Mouse (Mus musculus): Measurements from ENCODE around the gene Prex1. TPM values are rescaled to one million over a fixed set of nuclear protein-coding genes. Genes with fewer than 3 reads are reported as not detected.

Gene Prex1
- polyA plus RNA-seq, 1 experiment from 2014 or later: 16.0 TPM

DNA sequence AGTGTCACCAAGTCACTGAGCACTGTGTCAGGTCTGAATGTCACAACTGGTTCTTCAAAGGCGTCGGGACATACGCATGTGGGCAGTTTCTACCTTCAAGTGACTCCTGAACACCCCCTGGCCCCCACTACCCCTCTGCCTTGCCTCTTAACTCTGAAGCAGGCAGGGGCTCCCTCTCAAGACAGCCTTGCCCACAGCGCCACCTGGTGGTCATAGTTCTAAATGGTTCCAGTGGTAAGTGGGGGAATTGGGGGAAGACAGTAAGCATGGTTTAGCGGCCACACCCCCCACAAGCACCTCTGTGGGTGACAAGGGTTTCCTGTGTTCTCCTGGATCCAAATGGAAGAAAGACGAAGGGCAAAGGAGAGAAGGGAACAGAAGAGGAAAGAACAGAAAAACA is 149.7 kb downstream of the Prex1 start:
- H3K4me3 ChIP-seq (ENCODE audit: low read depth, low read length): no peak overlapping the region
- DNase-seq (ENCODE audit: low spot score): peak; percentile 96
- H3K27ac ChIP-seq (replicated peaks; ENCODE audit: low read depth, low read length): no peak overlapping the region
- H3K4me2 ChIP-seq (ENCODE audit: low read depth, severe bottlenecking): no peak overlapping the region
- peak; percentile 17; the same call in 1 of the 2 replicates for ATAC-seq (ENCODE audit: insufficient number of reproducible peaks, low FRiP score, low TSS enrichment, low read depth)
- WGBS: 8% methylated on average over 6 of the region's 6 CpGs
- no peaks in the 10 kb centered on the region for H3K27me3 ChIP-seq (ENCODE audit: control insufficient read depth, insufficient read depth, low read length)
- no peaks in the 10 kb centered on the region for H3K9me3 ChIP-seq (ENCODE audit: control insufficient read depth, low read length)
- H3K4me1 ChIP-seq (ENCODE audit: control insufficient read depth, insufficient read depth, low read length): peaks cover 9% of the 10 kb centered on the region
- no peak overlapping the region; the same call in 1 of the 2 replicates for H3K9ac ChIP-seq (ENCODE audit: low read length)
- peaks cover 7% of the 10 kb centered on the region; the same call in 1 of the 2 replicates for H3K36me3 ChIP-seq (ENCODE audit: control insufficient read depth, insufficient read depth, low read length)

DNA sequence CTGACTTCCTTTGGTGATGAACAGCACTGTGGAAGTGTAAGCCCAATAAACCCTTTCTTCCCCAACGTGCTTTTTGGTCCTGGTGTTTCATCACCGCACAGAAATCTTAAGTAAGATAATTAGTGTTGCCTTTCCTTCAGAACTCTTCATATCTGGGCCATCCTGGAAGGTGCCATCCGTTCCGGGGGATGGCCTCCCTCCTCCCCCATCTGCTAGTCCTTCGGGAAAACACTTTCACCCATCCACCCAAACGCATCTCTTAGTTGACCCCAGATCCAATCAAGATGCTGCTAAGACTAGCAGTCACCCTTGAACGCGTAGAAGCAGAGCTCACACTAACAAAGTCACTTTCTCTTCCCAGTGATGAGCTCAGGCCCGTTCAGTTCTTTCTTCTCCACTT is 150.6 kb downstream of the Prex1 start:
- Histone ChIP-seq H3K27ac (replicated peaks; ENCODE audit: low read depth, low read length) (no peak overlapping the region), H3K4me1 (ENCODE audit: control insufficient read depth, insufficient read depth, low read length) (peaks cover 12% of the 10 kb centered on the region), H3K4me3 (ENCODE audit: low read depth, low read length) (no peak overlapping the region), H3K9ac (ENCODE audit: low read length) (no peak overlapping the region), H3K36me3 (ENCODE audit: control insufficient read depth, insufficient read depth, low read length) (peaks cover 3% of the 10 kb centered on the region; the same call in 1 of the 2 replicates), H3K4me2 (ENCODE audit: low read depth, severe bottlenecking) (no peak overlapping the region), H3K27me3 (ENCODE audit: control insufficient read depth, insufficient read depth, low read length) (no peaks in the 10 kb centered on the region), H3K9me3 (ENCODE audit: control insufficient read depth, low read length) (no peaks in the 10 kb centered on the region)
- WGBS: 86% methylated on average over 9 of the region's 9 CpGs
- DNase-seq (ENCODE audit: low spot score) (no peak), ATAC-seq (ENCODE audit: insufficient number of reproducible peaks, low FRiP score, low TSS enrichment, low read depth) (no peak)

DNA sequence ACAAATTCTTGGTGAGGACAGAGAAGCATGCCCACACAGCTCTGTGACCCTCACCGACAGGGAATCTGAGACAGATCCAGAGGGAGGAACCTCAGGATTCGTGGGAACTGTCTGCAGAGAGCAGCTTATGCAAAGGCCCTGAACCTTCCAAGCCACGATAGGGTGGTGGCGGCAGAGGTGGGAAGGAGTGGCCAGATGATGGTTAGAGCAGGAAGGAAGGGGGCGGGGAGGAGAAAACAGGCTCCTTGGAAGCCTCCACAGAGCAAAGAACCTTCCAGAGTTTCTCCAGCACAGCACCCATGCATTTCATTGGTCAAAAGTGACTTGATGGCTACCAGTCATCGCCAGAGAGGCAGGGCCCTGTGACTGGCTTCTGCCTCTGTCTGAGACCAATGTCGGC is 151.9 kb downstream of the Prex1 start:
- no peak overlapping the region for H3K9ac ChIP-seq (ENCODE audit: low read length)
- 69% methylated on average over 7 of the region's 7 CpGs for whole genome bisulfite sequencing
- H3K36me3 ChIP-seq (ENCODE audit: control insufficient read depth, insufficient read depth, low read length): peaks cover 3% of the 10 kb centered on the region; the same call in 1 of the 2 replicates
- no peaks in the 10 kb centered on the region for H3K27me3 ChIP-seq (ENCODE audit: control insufficient read depth, insufficient read depth, low read length)
- H3K9me3 ChIP-seq (ENCODE audit: control insufficient read depth, low read length): no peaks in the 10 kb centered on the region
- no peak for ATAC-seq (ENCODE audit: insufficient number of reproducible peaks, low FRiP score, low TSS enrichment, low read depth)
- H3K4me2 ChIP-seq (ENCODE audit: low read depth, severe bottlenecking): no peak overlapping the region
- no peak for DNase-seq (ENCODE audit: low spot score)
- H3K4me1 ChIP-seq (ENCODE audit: control insufficient read depth, insufficient read depth, low read length): peaks cover 12% of the 10 kb centered on the region
- no peak overlapping the region for H3K4me3 ChIP-seq (ENCODE audit: low read depth, low read length)
- H3K27ac ChIP-seq (replicated peaks; ENCODE audit: low read depth, low read length): no peak overlapping the region

DNA sequence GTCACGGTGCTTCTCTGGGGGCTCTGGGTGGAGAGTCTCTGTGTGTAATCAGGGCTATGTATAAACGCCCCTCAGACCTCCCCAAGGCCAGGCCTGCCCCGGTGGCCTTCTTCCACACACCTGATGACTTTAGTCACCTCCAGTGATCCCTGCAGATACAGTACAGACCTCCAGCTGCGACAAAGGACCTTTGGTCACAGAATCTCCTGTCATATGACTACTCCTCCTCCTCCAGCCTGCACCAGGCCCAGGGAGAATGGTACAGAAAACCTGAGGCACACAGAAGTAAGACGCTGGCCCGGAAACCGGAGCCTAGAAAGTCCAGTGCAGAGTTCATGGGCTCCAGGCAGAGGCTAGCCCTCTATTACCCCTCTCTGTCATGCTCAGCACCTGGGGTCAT is 152.8 kb downstream of the Prex1 start:
- H3K4me1 ChIP-seq (ENCODE audit: control insufficient read depth, insufficient read depth, low read length): peaks cover 12% of the 10 kb centered on the region
- no peak for DNase-seq (ENCODE audit: low spot score)
- no peak overlapping the region; the same call in 1 of the 2 replicates for H3K9ac ChIP-seq (ENCODE audit: low read length)
- 0 out of 2 replicates have a peak overlapping the region, but pooled peaks have one; percentile 6 for H3K27ac ChIP-seq (replicated peaks; ENCODE audit: low read depth, low read length)
- no peak for ATAC-seq (ENCODE audit: insufficient number of reproducible peaks, low FRiP score, low TSS enrichment, low read depth)
- peaks cover 3% of the 10 kb centered on the region; the same call in 1 of the 2 replicates for H3K36me3 ChIP-seq (ENCODE audit: control insufficient read depth, insufficient read depth, low read length)
- no peaks in the 10 kb centered on the region for H3K27me3 ChIP-seq (ENCODE audit: control insufficient read depth, insufficient read depth, low read length)
- WGBS: 82% methylated on average over 7 of the region's 7 CpGs
- no peak overlapping the region for H3K4me3 ChIP-seq (ENCODE audit: low read depth, low read length)
- no peaks in the 10 kb centered on the region for H3K9me3 ChIP-seq (ENCODE audit: control insufficient read depth, low read length)
- H3K4me2 ChIP-seq (ENCODE audit: low read depth, severe bottlenecking): no peak overlapping the region

DNA sequence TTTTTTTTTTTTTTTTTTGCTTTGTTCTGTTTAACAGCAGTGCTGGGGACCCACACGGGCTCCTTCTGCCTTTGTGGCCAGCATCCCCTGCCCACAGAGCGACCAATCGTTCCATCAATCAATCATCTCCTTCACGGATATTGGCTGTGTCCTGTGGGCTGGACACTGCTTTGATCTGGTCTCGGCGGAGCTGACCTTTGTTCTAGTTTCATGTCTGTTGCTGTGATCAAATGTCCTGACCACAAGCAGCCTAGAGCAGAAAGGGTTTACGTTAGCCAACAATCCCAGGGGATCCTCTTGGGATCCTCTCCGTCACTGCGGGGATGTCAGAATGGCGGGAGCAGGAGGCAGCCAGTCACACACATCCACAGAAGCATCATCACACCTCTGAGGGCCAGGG is 154.1 kb downstream of the Prex1 start:
- Histone ChIP-seq H3K9ac (ENCODE audit: low read length) (no peak overlapping the region), H3K27ac (replicated peaks; ENCODE audit: low read depth, low read length) (no peak overlapping the region), H3K4me2 (ENCODE audit: low read depth, severe bottlenecking) (no peak overlapping the region)

DNA sequence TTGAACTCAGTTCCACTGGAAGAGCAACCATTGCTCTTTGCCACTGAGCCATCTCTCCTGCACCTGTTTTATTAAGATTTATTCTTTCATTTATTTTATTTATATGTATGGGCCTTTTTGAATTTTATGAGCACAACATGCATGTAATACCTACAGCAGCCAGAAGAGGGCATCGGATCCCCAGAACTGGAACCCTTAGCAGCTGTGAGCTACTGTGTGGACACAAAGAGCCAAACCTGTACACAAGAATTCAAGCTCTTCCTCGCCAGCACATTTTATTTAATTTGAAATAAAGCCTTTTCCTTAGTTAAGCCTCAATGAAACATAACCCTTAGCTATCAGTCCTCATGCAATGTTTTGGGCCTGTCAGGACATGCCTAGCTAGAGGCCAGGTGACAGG is 158.1 kb downstream of the Prex1 start:
- DNase-seq (ENCODE audit: low spot score) (peak; percentile 78), ATAC-seq (ENCODE audit: insufficient number of reproducible peaks, low FRiP score, low TSS enrichment, low read depth) (no peak)
- Histone ChIP-seq H3K9me3 (ENCODE audit: control insufficient read depth, low read length) (no peaks in the 10 kb centered on the region), H3K9ac (ENCODE audit: low read length) (no peak overlapping the region), H3K4me1 (ENCODE audit: control insufficient read depth, insufficient read depth, low read length) (peaks cover 22% of the 10 kb centered on the region), H3K36me3 (ENCODE audit: control insufficient read depth, insufficient read depth, low read length) (no peaks in the 10 kb centered on the region), H3K27ac (replicated peaks; ENCODE audit: low read depth, low read length) (no peak overlapping the region), H3K4me3 (ENCODE audit: low read depth, low read length) (no peak overlapping the region), H3K4me2 (ENCODE audit: low read depth, severe bottlenecking) (no peak overlapping the region), H3K27me3 (ENCODE audit: control insufficient read depth, insufficient read depth, low read length) (no peaks in the 10 kb centered on the region)
- 64% methylated on average over 2 of the region's 2 CpGs for WGBS

More for the DNA sequence above, 154.1 kb downstream of the Prex1 start:
- Histone ChIP-seq H3K9me3 (ENCODE audit: control insufficient read depth, low read length) (no peaks in the 10 kb centered on the region), H3K36me3 (ENCODE audit: control insufficient read depth, insufficient read depth, low read length) (no peaks in the 10 kb centered on the region), H3K27me3 (ENCODE audit: control insufficient read depth, insufficient read depth, low read length) (no peaks in the 10 kb centered on the region), H3K4me3 (ENCODE audit: low read depth, low read length) (no peak overlapping the region), H3K4me1 (ENCODE audit: control insufficient read depth, insufficient read depth, low read length) (peaks cover 12% of the 10 kb centered on the region)
- DNase-seq (ENCODE audit: low spot score) (no peak), ATAC-seq (ENCODE audit: insufficient number of reproducible peaks, low FRiP score, low TSS enrichment, low read depth) (no peak)
- 13% methylated on average over 10 of the region's 10 CpGs for WGBS

DNA sequence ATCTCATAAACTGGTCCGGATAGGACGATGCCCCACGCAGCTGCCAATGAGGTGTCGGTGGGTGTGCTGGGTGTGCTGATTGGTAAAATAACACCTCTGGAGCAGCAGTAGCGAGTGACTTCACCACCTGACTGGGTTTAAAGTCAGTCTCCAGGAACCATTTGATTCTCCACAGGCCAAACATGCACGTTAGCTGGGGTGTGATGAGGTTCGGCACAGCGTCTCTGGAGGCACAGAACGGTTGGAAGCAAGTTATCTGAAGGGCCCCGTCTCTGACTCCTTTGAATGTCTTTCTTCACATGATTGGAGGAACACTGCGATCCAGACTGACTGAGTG is 159.5 kb downstream of the Prex1 start:
- H3K4me3 ChIP-seq (ENCODE audit: low read depth, low read length): no peak overlapping the region
- no peak for DNase-seq (ENCODE audit: low spot score)
- H3K9me3 ChIP-seq (ENCODE audit: control insufficient read depth, low read length): no peaks in the 10 kb centered on the region
- H3K9ac ChIP-seq (ENCODE audit: low read length): no peak overlapping the region
- peak overlapping the region; percentile 67 for H3K27ac ChIP-seq (replicated peaks; ENCODE audit: low read depth, low read length)
- peaks cover 26% of the 10 kb centered on the region for H3K4me1 ChIP-seq (ENCODE audit: control insufficient read depth, insufficient read depth, low read length)
- no peak overlapping the region for H3K4me2 ChIP-seq (ENCODE audit: low read depth, severe bottlenecking)
- 0 out of 2 replicates have a peak, but pooled peaks have one; percentile 60 for ATAC-seq (ENCODE audit: insufficient number of reproducible peaks, low FRiP score, low TSS enrichment, low read depth)
- H3K27me3 ChIP-seq (ENCODE audit: control insufficient read depth, insufficient read depth, low read length): no peaks in the 10 kb centered on the region
- H3K36me3 ChIP-seq (ENCODE audit: control insufficient read depth, insufficient read depth, low read length): no peaks in the 10 kb centered on the region
- 54% methylated on average over 11 of the region's 11 CpGs for WGBS

DNA sequence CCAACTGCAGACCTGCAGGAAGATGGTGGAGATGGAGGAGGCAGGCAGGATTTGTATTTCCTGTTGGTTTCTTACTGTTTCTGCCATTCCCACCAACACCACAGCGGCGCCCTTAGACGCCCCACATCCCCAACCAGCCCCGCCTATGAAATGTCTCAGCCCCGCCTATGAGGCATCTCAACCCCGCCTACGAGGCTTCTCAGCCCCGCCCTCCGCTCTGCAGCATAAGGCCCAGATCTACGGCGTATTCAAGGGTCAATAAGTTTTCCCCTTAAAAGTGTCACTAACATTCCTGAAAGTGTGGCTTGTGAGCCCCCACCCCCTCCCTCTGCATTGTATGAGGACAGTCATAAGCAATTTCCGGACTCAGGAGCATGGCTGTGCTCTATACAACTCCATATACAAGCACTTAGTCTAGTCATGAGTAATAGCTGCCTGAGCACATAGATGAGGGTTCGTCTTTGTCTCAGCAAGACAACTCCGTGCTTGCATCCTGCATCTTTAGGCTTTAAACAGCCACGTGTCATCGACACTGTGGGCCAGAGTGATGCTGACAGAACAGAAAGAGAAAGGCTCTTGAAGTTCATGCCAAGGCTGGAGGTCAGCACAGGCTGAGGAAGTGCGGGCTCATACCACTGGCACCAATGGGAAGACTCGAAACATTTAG is 160.0 kb downstream of the Prex1 start:
- Histone ChIP-seq H3K36me3 (ENCODE audit: control insufficient read depth, insufficient read depth, low read length) (no peaks in the 10 kb centered on the region), H3K27ac (replicated peaks; ENCODE audit: low read depth, low read length) (peak overlapping the region; percentile 67), H3K4me2 (ENCODE audit: low read depth, severe bottlenecking) (peak overlapping the region; percentile 5; the same call in 1 of the 2 replicates), H3K4me3 (ENCODE audit: low read depth, low read length) (no peak overlapping the region), H3K4me1 (ENCODE audit: control insufficient read depth, insufficient read depth, low read length) (peaks cover 26% of the 10 kb centered on the region), H3K9me3 (ENCODE audit: control insufficient read depth, low read length) (no peaks in the 10 kb centered on the region), H3K27me3 (ENCODE audit: control insufficient read depth, insufficient read depth, low read length) (no peaks in the 10 kb centered on the region), H3K9ac (ENCODE audit: low read length) (0 out of 2 replicates have a peak overlapping the region, but pooled peaks have one; percentile 22)
- 27% methylated on average over 18 of the region's 18 CpGs for WGBS
- peak; percentile 82 for DNase-seq (ENCODE audit: low spot score)
- peak; percentile 51; the same call in 1 of the 2 replicates for ATAC-seq (ENCODE audit: insufficient number of reproducible peaks, low FRiP score, low TSS enrichment, low read depth)

All from limb, embryonic 11.5 days (tissue).